Mouse (Mus musculus): ENCODE results near the gene Dusp6.

DNA sequence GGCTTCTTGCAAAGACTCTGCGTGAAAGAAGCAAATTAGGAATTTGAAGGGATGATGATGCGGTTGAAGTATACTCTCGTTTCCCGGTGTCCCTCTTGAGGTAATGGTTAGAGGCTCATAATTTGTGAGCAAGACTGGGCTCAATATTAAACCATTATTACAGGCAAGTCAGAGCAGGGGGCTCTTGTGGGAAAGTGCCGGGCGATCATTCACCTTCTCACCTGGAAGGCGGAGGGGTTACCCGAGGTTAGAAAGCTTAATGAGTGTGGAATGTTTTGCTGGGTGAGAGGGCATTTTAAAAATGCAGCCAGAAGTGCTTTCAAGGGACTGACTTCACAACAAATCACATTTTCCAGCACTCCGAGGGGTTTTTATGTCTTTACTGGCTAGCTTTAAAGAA is 36.3 kb downstream of the Dusp6 start:
- TF ChIP-seq CTCF (IDR thresholded peaks at IDR 0.05; ENCODE audit: extremely low read depth, insufficient read depth, insufficient read length, insufficient replicate concordance) (no peak), POLR2A (IDR thresholded peaks at IDR 0.05; ENCODE audit: low read depth, low read length) (no peak)
